Mouse (Mus musculus) frontal cortex, adult (tissue): ENCODE measurements around the gene Hyal1.
"Not testable (repeated sequence)": the region's sequence is repeated elsewhere in the genome, so short reads cannot be mapped to it uniquely, and the experiment has no call there.

Source experiments
- ATAC-seq: cut with Nextera tagmentation; 2 replicates; pipeline ENCODE4 v1.9.2; 2017; ENCODE audit warnings: mild to moderate bottlenecking, moderate library complexity, mixed read lengths; ENCODE audit not compliant: low TSS enrichment

Hyal1 gene

DNA sequence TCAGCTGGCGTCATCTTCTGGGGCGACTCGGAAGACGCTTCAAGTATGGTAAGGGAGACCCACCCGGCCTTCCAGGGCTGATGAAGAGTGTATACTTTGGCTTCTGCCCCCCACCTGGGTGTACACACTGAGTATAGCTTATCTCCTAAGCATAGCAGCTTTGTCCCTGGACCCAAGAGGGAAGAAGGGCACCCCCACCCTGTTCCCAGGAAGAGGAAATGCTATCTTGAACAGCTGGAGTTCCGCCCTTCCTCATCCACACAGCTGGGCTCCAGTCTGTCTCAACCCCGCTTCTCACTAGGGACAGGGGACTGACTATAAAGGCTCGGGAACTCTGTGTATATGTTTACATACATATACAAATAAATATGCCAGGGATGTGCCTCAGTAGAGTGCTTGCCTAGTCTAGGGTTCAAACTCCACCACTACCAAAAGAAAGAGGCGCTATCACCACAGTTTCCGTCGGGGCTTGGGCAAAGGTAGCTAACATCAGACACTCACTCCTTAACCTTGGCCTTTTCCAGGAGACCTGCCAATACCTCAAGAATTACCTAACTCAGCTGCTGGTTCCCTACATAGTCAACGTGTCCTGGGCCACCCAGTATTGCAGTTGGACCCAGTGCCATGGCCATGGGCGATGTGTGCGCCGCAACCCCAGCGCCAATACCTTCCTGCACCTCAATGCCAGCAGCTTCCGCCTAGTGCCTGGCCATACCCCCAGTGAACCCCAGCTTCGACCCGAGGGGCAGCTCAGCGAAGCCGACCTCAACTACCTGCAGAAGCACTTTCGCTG is 5.0 kb upstream of the Hyal1 start:
- no peak for ATAC-seq

DNA sequence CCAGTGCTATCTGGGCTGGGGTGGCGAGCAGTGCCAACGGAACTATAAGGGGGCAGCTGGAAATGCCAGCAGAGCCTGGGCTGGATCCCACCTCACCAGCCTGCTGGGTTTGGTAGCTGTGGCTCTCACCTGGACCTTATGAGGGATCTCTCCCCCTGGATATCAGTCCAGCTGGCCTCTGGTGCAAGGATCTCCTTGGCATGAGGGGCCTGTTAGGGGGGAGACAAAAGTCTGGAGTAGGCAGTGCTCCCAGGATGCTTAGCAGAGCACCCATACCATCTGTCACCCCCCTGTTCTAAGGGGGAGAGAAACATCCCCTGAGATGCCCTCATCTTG is 4.4 kb upstream of the Hyal1 start:
- ATAC-seq: no peak

DNA sequence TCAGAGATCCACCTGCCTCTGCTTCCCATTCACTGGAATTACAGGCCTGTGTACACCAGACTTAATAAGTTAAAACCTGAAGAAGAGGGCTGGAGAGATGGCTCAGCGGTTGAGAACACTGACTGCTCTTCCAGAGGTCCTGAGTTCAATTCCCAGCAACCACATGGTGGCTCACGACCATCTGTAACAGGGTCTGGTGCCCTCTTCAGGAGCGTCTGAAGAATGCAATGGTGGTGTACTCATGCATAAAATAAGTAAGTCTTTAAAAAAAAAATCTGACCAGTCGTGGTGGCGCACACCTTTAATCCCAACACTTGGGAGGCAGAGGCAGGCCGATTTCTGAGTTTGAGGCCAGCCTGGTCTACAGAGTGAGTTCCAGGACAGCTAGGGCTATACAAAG is 3.0 kb upstream of the Hyal1 start:
- ATAC-seq: not testable (repeated sequence)

DNA sequence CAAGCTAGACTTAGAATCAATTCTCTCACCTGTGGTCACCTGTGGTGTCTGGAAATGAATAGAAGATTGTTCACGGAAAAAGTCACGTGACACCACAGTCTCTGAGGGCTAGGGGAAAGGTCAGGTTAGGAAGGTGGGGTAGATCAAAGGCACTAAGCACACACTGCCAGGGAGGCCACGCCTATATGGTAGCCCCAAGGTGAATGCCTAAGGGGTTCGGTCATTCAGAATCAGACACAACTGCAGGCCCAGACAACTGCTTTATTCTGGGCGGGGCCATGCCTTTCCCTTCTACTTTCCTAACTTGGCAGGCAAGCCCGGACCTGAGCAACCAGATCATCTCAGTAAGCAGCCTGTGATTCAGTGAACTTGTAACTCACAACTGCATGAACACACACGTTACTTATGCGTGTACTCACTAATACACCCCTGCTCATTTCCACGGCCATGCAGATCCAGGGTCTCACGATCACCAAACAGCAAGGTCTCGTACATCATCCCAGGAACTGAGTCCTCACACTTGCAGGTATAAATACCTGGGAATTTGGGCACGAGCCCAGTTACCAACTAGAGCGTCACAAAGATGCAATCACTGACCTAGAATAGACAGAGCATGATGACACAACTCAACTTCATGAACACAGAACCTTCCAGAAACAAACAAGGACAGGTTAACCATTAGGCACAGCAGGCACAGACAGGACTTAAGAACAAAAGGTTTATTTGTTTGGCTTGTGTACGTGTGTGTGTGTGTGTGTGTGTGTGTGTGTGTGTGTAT is 959 bp upstream of the Hyal1 start:
- ATAC-seq: no peak

DNA sequence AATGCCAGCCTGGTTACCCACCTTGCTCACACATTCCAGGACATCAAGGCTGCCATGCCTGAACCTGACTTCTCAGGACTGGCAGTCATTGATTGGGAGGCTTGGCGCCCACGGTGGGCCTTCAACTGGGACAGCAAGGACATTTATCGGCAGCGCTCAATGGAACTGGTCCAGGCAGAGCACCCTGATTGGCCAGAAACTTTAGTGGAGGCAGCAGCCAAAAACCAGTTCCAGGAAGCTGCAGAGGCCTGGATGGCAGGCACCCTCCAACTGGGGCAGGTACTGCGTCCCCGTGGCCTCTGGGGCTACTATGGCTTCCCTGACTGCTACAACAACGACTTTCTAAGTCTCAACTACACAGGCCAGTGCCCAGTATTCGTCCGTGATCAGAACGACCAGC is 1.1 kb downstream of the Hyal1 start:
- ATAC-seq: no peak

DNA sequence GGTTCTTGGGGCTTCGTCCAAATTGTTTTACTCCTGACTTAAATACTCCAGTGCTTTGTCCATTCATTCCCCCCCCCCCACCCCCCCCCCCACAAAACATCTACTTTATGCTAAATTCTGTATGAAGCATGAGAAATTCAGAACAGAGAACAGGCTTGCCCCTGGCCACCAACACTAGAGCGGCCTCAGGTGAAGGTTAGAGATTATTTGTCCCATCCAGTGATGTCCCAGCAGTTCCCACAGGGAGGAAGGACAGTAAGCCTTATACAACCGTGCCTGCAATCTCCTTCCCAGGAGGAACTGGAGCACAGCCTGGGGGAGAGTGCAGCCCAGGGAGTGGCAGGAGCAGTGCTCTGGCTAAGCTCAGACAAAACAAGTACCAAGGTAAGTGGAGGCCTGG is 1.9 kb downstream of the Hyal1 start, which contains the start of gene Naa80:
Gene Naa80 (plus strand): TSS at position 301 of the 400 bp plus-strand sequence.
- no peak for ATAC-seq

DNA sequence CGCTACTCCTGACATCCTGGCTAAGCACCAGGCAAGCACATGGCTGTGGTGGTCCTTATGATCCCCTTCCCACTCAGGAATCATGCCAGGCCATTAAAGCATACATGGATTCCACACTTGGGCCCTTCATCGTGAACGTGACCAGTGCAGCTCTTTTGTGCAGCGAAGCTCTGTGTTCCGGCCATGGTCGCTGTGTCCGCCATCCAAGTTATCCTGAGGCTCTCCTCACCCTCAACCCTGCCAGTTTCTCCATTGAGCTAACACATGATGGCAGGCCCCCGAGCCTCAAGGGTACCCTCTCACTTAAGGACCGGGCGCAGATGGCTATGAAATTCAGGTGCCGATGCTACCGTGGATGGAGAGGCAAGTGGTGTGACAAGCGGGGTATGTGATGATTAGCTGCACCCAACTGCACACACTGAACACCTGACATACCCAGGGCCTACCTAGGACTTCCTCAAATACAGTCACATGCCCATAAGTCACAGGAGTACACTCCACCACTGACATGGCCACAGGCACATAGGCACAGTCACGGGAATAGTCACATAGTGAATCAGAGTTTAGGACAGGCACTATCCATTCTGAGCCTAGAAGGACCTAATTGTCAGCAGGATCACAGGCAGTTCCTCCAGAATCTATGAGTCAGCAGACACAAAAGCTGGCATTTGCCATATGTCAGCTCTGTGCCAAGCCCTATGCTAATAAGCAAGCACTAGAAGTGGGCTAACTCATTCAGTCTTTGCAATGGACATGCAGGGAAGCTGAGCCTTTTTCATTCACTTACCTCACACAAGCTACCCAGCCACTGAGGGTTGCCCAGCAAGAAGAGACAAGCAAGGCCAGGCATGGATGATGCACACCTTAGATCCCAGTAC is 2.5 kb downstream of the Hyal1 start:
- no peak for ATAC-seq

DNA sequence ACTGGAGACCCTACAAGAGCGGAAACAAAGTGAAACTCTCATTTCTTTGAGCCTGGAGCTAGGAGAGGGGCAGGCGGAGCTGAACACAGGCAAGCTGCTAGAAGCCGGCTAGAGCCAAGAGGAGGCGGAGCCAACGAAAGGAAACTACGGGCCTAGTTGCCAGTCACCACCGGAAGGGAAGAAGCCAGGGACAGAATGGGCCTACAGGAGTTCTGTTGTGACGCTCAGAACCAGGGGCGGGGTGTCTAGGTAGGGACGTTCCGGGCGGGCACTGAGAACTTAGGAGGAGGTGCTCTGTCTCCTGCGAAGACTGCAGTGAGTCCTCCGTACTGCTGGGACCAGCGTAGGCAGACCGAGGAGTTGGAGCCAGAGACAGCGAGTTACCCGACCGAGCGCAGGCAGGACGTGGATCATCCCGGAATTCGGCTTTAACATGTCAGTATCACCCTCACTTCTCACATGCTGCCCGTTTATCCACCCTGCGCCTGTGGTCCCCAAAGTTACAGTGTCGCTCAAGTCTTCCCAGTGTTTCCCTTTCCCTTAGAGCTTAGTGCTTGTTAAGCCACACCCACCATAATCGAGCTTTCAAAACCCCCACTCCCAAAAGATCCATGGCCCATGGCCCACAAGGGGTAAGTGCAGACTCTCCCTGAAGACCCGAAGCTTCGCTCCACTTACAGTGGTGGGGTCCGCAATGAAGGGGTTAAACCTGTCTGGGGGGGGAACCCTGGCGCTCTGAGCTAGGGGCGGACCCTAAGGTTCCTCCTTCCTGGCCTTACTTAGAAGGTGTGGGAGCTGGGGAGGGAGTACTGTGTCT is 4.0 kb downstream of the Hyal1 start, which contains the start of gene Hyal3:
Gene Hyal3 (plus strand): TSS at position 318 of the 817 bp plus-strand sequence.
- peak; percentile 91 for ATAC-seq

DNA sequence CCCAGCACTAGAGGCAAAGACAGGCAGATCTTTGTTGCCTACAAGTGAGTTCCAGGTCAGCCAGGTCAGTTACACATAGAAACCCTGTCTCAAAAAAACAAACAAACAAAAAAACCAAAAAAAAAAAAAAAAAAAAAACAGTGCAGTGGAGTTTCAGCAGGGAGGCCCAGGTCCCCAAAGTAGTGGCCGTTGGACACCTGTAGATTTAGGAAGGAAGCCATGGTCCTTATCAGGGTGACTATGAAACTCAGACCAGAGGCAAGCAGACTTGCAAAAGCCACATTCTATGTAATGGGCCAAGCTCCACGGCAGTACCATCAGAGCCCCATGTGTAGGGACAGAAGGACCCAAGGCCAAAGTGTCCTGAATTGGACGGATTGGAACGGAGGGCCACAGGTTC is 4.9 kb downstream of the Hyal1 start:
- no peak for ATAC-seq

DNA sequence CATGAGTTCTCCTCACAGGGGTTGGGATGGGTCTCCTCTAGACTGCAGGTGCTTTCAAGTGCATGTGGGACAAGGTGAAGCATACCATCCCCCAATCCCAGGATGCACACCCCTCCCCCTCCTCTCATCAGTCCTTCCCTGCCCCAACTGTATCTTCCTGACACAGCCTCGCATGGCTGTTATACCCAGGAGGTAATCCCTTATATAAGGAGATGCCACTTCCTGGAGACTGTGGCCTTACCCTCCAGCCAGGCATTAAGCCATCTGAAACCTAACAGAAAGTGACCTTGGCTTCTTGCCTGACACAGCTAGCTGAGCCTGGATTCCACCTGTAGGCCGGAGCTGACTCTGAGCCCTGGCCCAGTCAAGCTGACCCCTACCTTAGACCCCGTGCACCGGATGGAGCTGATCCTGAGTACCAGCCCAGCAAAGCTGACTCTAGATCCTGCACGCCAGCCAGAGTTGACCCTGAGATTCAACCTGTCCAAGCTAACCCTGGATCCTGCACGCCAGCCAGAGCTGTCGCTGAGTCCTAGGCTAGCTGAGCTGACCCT is 5.9 kb downstream of the Hyal1 start:
- no peak for ATAC-seq

DNA sequence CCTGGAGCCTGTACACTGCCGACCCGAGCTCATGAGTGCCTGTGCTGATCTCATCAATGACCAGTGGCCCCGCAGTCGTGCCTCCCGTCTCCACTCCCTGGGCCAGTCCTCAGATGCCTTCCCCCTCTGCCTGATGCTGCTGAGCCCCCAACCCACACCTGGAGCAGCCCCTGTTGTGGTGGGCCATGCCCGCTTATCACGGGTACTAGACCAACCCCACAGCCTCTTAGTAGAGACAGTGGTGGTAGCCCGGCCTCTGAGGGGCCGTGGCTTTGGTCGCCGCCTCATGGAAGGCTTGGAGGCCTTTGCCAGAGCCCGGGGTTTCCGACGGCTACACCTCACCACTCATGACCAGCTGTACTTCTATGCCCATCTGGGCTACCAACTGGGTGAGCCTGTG is 6.4 kb downstream of the Hyal1 start:
- ATAC-seq: no peak

DNA sequence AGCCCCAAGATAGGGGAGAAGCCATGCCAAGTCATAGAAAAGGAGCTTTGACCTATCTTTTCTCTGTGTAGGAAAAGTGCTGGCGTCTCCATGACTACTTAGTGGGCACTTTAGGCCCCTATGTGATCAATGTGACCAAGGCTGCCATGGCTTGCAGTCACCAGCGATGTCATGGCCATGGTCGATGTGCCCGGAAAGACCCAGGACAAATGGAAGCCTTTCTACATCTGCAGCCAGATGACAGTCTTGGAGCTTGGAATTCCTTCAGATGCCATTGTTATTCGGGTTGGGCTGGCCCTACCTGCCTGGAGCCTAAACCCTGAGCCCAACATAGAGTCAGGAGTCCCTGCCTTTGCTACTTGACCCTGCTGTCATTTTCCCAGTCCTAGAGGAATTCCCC is 9.8 kb downstream of the Hyal1 start:
- no peak for ATAC-seq

DNA sequence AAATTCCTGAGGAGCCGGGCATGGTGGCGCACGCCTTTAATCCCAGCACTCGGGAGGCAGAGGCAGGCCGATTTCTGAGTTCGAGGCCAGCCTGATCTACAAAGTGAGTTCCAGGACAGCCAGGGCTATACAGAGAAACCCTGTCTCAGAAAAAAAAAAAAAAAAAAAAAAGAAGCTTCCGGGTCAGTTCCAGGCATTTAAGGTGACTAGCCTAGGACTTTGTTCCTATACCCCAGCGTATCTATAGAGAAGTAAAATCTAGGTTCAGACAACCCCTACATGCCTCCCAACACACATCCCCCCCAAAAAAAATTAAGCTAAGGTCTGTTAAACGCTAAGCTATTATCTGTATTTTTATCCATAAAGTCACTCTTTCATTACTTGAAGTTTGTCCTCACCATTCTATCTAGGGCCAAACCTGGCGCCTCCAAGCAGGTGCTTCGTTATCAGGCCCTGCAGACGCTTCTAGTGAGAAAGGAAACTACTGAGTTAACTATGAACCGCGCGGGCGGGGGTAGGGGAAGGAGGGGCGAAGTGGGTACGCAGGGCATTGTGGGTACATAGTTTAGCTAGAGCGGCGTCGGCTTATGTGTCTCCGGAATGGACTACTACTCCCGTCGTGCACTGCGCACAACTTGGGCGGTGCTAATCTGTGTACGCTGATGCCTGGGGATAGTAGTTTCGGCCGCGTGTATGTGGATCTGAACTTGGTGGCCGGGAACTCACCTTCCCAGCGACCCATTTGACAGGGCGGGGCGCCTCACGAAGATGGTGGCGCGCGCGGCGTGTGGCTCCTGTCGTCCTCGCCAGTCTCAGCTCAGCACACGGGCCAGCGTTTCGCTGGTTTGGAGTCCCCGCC is 10.5 kb downstream of the Hyal1 start, which contains the start of gene Ifrd2:
Gene Ifrd2 (plus strand): TSS at position 669 of the 859 bp plus-strand sequence.
- peak; percentile 95 for ATAC-seq

DNA sequence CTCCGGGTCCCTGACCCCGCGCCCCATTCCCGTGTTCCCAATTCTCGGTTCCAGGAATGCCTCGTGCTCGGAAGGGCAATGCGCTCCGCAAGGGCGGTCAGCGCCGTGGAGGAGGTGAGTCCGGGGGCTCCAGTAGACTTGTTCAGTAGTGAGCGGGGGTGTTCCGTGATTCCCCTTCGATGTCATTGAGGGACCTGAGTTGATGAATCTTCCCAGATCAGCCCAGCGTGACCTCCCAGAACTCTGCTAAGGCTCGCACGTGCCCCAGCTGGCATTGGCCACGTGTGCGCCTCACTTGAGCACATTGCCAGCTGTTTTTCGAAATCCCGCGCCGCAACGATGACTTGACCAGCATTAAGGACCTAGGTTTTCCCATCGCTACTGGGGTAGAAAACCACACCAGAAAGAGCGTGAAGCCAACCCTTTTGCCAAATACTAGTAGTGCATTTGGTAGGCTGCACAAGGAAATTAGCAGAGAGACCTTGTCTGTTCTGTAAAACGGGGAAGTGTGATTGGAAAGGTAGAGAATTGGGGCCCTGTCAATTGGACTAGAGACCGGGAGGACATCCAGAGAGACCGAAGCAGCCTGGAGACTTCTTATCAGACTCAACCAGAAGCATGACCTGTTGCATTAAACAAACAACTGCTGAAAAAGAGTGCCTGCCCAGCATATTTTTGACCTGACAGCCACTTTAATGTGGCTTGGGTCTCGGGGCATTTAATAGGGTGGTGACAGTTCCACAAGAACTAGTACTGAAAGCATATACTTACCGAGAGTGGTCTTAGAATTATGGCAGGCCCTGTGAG is 11.3 kb downstream of the Hyal1 start:
- ATAC-seq: peak; percentile 13; the same call in 1 of the 2 replicates

DNA sequence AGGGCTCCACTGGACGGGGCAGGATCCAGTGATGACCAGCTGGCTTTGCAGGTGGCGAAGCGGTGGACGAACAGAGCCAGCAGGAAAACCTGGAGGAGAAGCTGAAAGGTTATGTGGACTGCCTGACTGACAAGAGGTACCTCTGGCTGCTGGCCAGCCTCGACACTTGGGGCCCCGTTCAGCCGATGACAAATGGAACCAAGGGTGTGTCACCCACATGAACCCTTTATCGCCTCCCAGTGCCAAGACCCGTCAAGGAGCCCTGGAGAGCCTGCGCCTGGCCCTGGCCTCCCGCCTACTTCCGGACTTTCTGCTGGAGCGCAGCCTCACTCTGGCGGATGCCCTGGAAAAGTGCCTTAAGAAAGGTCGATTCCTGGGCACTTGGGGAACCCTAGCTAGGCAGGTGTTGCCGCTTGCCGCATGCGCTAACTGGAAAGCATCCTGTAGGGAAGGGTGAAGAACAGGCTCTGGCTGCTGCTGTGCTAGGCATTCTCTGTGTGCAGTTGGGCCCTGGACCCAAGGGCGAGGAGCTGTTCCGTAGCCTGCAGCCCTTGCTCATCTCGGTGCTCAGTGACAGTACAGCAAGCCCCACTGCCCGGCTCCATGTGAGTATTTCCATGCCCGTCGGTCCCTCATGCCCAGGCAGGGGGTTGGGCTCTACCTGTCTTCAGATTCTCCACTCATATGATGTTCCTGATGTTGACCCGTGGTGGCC is 13.5 kb downstream of the Hyal1 start:
- ATAC-seq: no peak

DNA sequence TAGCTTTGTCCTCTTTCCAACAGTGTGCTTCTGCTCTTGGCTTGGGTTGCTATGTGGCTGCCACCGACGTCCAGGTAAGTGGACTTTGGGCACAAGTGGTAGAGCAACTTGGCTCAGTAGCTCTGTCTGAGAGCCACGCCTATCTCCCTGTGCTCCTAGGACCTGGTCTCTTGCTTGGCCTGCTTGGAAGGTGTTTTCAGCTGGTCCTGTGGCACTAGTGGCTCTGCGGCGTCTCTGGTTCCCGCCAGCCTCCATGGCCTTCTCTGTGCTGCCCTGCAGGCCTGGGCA is 14.0 kb downstream of the Hyal1 start:
- no peak for ATAC-seq

DNA sequence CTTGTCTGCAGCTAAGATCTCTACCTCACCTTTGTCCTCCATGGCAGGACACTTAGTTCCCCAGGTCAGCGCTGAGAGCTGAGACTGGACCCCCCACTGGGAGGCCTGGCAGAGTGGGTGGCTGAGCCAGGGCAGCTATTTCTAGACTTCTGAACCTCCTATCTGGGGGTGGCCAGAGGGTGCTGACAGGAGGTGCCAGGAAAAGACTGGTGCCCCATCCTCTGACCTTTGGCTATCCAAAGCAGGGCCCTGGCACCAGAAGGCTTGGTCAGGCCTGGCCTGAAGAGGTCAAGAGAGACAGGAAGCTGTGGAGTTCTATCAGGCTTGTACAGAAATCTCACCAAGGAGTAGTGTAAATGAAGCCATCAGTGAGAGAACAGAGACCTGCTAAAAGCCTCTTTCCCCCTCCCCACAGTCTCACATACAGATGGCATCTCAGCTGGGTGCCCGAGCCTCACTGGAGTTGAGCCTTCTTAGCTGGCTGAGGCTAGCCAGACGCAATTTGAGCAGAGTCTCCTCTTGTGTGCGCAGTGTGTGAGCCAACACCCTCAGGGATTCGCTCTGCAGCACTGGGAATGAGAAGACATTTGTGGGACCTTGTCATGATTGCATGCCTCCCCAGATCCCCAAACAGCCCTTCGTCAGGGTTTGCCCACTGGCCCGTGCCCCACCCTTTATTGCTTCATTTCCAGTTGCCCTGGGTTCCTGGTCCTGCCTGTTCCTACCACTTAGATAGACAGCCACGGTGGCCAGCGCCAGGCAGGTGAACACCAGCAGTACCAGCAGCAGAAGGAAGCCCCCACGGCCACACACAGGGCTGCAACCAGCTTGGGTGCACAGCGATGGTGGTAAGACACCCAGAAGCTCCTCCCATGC is 16.6 kb downstream of the Hyal1 start:
- no peak for ATAC-seq
